Mouse (Mus musculus) ovary, postnatal 14 days (tissue): Measurements from ENCODE around the gene Mon1a.

Experiments
- DNase-seq: peaks from one replicate; pipeline ENCODE4 v3.0.0; 2022; ENCODE audit warnings: low spot score

The Mon1a gene

DNA sequence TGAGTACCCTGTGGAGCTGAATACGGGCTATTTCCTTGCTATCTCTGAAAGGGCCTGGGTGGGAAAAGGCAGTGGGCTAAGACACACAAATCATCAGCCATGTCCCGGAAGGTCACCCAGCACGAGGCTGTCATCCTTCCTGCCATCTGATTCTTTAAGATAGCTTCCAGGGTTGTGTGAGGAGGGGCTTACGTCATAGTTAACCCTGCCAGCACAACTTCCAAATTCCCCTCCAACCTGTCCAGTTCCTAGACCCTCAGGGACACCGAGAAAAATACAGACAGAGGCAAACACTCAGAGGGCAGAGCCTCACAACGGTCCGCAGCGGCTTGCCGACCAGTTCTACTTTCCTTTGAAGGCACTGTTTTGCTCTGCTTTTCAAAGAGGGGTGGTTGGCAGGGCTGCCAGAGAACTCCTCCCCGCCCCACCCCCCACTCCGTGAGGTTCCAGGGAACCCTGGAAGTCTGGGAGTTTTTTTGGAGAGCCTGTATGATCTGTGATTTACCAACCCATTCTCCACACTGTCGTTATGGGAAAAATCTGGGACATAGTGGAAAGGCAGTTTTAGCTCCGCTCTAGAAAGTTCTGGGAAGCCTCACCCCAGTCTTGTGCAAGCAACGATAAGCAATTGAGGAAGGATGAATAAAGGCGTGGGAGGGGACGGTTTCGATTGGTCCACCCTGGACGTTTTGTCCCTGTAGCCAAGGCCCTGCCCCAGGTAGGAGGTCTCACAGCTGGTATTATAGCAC is 20.6 kb downstream of the Mon1a start:
- no peak for DNase-seq

DNA sequence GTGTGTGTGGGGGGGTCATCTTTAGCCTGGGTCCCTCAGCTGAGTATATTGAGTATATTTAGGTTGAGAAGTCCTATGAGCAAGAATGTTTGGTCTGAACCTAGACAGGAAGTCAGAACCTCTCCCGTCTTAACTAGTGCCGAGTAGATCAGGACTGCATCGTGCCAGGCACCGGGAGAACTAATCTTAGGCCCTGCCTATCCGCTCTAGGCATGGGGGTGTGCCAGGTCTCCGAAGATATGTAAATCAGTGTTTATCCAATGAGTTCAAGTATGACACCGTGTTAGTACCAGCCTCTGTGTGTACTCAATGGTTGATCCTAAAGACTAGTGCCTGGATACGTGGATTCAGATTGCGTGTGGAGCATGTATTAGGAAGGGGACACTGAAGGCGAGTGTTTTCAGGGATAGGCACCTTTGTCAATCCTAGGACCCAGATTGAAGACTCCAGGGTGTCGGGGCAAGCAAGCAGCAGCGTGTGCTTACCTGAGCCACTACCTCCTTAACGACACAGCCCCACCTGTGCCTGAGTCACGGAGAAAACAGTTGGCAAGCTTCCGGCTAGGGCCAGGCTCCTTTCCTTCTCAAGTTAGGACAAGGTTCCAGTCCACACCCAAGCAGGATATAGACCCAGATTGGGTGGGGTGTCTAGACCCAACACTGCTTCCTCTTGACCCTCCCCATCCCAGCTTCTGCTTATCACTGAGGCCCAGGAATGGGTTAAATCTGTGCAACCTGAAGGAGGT is 22.2 kb downstream of the Mon1a start:
- DNase-seq = no peak

DNA sequence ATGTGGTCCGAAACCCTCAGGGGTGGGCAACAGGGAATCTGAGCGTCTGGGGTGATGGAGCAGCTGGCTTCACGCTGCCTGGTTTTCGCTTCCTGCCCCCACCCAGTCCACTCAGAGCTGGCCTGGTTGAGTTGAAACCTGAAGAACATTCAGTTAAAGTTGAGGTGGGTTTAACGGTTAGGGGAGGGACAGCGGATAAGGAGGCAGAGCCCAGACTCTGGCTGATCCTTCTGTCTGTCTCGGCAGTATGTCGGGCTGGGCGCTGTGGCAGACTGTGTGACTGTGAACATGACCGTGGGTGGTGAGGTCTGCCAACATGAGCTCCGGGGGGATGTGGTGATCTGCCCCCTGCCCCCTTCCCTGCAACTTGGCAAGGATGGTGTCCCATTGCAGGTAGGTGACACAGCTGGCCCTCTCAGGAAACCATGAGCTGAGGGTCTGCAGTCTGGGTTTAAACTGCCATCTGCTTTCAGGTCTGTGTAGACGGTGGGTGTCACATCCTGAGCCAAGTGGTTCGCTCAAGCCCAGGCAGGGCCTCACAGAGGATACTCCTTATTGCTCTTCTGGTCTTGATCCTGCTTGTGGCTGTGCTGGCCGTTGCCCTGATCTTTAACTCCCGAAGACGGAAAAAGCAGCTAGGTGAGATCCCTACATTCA is 26.9 kb downstream of the Mon1a start:
- no peak for DNase-seq

DNA sequence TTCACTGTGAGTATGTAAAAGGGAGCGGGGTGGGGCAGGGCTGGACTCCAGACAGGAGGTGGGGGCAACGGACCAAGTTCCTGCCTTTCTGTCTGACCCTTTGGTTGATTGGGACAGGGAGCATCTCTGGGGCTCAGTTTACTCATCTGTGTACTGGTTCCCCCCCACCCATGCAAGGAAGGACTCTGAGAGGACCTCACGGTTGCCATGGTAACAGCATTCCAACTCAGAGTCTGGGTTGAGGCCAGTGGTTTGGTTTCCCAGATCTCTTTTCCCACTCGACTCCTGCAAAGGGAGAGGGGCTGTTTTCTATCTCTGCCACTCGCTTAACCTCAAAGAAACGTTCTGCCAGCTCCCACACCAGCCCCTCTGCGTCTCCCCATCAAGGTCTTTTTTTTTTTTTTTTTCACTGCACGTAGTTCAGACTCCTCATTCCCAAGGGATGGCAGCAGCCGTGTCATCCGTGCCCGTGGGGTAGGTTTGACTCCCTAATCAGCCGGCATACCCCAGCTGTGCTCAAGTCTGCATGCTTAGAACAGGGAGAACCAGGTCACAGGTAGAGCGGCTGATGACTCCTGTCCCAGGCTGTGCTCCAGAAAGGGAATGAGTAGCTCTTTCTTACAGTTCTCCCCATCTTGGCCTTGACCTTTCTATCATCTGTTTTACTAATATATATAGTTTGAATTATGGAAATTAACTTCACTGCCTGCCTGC is 30.1 kb downstream of the Mon1a start:
- DNase-seq = no peak

DNA sequence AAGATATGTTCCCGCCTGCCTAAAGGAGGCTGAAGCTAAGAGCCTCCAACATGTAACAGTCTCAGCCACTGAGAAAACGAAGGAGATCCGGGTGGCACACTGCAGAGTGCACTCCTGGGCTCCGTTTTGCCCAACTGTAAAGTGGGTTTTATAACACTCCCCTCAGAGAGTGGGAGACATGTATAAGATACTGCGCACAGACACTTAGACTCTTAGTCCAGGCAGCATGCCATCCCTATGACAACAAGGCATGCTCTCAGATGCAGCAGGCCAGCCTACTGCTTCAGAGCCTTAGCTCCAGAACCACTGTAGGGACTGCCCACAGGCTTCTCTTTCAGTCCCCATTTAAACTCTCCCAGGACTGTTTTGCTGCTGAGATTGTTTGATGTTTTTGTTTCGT is 30.9 kb downstream of the Mon1a start:
- DNase-seq = no peak

DNA sequence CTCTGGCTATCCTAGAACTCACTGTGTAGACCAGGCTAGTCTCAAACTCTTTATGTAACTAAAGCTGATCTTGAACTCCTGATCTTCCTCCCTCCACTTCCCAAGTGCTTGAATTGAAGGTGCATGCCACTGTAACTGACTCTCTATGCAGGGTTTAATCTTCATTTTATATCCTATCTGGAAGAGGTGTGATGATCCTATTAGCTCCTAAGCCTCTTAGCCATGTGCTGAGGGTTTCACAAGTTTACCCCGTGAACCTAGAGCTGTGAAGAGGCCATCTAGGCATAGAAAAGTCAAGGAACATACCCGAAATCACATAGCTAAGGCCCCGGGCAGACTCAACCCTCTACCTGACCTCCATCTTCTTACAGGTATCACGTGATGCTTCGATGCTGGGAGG is 31.5 kb downstream of the Mon1a start:
- no peak for DNase-seq

DNA sequence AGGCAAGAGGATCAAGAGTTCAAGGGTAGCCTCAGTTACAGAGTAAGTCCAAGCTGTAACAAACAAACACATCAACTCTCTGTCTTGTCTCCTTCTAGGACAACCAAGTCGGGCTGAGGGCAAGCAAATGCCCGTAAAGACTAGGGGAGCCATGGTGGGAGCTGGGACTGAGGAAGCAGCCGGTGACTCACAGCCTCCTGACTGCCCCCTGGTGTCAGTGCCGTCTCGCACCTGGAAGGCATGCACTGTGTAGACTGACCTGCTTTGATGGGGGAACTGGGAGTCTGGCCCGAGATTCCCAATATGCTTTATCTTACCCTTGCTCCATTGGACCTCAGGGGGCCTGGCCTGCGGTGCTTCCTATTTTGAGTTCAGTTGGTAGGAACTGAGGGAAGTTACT is 35.1 kb downstream of the Mon1a start:
- no peak for DNase-seq

DNA sequence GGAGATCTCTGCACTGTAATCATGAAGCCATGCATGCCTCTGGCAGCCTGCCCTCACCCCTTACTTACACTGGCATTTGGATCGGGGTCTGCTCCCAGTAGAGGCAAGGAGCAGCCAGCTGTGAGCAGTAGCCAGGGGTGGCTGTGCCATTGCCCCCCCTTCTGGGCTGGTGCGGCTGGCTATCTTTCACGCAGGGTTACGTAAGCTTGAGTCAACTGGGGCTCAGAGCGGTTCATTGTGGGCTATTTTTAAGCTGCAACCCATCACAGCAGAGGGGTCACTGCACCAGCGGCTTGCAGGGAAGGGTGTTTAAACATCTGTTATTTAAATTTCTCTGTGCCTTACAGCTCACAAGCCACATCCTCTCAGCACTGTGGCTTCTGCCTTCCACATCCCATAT is 36.0 kb downstream of the Mon1a start:
- no peak for DNase-seq

DNA sequence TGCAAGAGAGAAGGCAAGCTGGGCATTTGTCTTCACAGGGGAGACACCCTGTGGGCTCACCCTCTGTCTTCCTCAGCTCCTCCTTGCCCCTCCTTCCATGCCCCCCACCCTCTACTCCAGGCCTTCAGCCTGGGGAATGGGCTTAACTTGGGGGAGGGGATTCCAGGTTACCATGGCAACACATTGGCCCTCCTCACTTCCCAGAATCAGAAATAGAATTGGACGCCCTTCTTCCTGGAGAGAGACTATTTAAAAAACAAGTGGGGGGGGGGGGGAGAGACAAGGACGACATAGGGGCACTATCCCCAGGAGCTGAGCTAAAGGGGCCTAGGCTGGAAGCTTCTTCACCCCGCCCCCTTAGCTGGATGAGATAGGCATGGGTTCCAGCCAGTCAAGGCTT is 37.3 kb downstream of the Mon1a start:
- no peak for DNase-seq

DNA sequence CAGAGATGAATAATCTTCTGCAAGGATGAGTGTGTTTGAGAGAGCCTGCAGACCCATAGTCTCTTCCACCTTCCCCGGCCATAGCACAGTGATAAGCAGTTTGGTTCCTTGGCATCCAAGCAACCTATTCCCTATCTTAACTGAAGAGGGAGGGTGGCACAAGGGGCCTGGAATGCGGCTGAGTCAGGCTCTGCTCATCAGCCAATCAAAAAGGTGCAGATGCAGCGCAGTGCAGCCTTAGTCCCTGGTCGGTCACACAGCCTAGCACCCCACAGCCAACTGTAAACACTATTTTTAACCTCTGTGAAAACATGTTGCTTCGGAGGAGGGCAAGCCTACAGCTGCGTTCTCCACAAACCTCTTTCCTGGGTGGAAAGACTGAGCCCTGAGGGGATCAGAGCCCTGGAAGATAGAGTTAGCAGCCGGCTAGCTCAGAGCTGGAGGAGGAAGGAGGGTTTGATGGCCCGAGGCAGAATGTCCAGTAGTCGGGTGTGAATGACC is 39.0 kb downstream of the Mon1a start:
- DNase-seq = no peak

DNA sequence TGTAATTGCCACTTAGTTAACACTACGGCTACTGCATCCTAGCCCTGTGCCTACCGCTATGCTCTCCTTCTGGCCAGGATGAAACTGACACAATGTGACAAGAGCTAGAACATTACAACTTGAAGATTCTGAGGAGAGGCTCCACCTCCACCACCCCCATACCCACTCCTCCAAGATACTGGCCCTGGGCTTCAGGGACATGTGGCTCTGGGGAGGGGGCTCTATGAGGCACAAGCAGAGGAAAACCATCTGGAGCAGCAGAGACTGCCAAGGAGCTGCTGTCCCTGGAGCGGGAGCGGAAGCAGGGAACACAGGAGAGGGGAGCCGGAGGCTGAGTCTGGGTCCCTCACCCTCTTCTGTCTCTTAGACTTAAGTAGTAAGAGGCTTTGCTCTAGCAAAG is 39.8 kb downstream of the Mon1a start:
- DNase-seq = no peak

DNA sequence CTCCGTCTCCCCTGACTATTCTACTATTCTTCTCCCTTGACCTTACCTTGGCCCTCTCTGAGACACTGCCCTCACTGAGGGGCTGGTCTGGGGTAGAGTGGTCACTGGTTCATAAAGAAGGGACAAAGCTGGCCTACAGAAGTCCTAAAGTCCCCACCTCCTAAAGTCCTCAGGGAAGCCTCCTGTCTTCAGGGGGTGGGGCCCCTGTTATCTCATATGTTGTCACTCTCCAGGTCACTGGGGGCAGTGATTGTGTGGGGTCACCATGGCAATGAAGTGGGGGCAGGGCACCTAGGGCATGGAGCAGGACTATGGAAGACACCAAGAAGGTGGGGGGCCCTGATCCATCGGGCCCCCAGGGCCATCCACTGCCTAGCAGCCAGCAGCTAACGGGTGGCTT is 40.2 kb downstream of the Mon1a start, which contains the start of gene Actl11:
Gene Actl11, plus strand, starts transcription at position 301 of the 400 bp plus-strand sequence.
- DNase-seq = no peak

DNA sequence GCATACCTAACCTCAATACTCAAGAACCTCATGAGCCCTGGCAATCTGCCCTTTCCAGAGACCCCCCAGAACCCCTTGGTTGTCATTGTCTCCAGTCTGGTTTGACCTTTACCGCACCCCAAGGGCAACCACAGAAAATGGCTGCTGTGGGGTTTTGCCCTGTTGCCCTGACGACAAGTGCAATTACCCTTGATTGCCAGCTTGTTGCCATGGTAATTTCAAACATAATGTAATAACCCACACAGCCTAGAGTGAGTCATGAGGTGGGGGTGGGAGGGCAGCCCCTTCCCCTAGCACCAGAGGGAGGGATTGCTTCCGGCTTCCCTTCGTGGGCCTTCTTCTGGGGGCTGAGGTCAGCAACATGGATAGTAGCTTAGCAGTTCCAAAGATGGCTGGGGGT is 44.3 kb downstream of the Mon1a start:
- no peak for DNase-seq

DNA sequence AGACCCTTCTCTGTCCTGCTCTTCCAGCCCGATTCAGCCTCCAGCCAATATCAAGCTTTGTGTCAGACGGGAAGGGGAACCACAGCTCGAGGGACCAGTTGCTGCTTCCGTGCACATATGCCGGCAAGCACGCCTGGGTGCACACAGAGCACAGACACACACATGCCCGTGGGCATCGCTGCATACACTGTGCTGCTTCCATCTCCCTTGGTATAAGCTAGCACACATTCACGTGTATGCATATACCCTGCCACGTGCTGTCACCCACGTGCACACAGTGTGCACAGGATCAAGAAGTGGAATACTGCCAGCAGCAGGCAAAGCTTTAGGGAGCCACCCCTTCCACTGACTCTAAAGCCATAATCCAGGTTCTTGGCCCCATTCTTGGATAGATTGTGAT is 46.2 kb downstream of the Mon1a start:
- no peak for DNase-seq

DNA sequence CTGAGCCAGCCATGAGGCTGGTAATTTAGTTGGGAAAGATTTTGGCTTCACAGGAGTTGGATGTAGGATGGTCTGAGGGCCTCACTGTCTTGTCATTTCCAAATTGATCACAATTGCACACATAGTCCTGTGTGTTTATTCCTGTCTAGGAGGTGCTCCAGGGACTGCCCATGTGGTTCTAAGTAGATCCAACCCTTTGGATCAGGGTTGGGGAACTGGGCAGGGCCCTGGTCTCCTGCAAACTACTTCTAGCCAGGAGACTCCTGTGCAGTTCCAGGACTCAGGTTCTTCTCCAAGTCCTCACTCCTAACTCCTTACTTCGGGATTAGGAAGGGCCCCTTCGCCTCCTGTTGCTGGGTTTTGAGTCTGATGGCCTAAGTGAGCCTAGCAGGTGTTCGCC is 47.4 kb downstream of the Mon1a start, which contains the start of gene Camkv:
Gene Camkv, plus strand, starts transcription at position 301 of the 400 bp plus-strand sequence.
- DNase-seq = no peak

DNA sequence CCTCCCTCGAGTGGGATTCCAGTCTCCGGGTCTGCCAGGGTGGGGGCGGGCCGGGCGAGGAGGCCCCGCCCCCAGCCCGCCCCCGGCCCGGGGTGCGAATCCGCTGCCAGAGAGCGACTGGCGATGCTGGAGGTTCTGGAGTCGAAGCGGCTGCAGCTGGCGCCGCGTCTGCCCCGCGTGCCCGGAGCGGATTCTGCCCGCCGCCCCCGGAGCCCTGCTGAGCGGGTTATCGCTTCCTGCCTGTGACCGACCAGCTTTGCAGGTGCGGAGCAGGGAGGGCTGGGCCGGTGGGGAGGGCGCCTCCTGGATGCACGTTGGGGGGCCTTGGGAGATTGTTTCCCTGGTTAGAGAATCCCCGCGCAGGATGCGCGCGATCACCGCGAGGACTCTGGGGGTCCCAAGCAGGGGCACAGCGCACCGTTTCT is 47.9 kb downstream of the Mon1a start:
- DNase-seq = no peak

DNA sequence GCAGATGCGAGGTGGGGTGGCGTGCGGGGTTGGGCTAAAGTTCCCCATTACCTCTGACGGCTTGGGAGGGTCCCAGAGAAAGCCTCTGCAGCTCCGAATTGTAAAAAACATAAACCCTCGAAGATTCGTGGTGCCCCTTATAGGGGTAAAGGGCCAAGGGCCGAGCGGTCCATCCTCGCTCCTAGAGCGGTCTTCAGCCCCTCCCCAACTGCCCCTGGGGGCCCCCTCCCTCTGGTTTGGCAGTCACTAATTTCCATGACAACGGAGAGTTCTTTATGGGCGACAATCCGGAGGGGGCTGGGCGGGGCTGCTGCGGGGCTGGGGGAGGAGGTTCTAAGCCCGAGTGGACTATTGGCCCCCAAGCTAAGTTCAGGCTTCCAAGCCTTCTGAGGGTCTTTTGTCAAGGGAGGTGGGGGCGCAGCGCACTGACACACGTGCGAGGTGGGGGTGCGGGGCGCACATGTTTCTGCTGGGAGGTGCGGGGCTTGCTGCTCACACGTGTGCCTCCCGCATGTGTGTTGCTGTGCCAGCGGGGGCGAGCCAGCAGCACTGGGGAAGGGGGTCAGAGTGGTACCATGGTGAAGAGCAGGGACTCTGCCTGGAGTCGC is 48.4 kb downstream of the Mon1a start:
- DNase-seq = no peak

DNA sequence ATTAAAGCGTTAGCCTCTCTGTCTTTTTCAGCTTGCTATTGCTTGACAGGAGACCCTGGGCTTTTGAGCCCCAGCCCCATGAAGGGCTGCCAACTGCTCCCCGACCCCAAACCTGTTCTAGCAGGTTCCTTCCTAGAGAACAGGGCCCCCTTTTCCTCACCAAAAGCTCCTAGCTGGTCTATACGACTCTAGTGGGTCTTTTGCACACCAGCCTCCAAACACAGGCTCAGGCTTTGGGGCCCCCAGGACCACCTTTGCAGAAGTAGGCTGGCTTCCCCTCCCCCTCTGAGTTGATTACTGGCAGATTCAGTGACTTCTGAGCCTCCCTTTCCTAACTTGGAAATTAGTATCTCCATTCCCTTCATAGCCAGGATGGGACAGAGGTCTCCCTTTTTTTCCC is 48.9 kb downstream of the Mon1a start:
- DNase-seq = no peak

DNA sequence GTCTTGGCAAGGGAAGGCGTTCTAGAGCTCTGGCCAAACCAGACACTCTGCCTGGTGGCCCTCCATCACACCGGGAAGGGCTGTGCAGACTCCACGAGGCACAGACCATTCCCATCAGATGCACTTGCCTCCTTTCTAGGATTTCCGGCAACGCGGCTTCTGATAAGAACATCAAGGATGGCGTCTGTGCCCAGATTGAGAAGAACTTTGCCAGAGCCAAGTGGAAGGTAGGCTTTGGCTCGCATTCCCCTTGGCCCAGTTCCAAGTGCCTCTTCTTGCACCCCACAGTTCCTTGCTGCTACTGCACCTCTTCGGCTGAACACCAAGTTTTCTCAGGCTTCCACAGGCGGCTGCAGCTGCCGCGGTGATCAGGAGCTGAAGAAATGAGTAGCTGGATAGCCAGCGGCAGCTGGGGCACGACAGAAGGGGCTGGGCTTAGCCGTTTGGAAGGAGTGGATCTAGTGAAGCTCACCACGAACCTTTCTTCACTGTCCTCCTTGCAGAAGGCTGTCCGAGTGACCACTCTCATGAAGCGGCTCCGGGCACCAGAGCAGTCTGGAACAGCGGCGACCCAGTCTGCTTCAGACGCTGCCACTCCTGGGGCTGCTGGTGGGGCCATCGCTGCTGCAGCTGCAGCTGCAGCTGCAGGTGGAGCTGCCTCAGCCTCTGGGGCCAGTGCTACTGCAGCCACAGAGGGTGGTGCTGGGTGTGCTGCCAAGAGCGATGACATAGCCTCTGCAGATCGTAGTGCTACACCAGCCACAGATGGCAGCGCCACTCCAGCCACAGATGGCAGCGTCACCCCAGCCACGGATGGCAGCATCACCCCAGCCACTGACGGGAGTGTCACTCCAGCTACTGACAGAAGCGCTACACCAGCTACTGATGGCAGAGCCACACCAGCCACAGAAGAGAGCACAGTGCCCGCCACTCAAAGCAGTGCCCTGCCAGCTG is 59.6 kb downstream of the Mon1a start:
- no peak for DNase-seq

DNA sequence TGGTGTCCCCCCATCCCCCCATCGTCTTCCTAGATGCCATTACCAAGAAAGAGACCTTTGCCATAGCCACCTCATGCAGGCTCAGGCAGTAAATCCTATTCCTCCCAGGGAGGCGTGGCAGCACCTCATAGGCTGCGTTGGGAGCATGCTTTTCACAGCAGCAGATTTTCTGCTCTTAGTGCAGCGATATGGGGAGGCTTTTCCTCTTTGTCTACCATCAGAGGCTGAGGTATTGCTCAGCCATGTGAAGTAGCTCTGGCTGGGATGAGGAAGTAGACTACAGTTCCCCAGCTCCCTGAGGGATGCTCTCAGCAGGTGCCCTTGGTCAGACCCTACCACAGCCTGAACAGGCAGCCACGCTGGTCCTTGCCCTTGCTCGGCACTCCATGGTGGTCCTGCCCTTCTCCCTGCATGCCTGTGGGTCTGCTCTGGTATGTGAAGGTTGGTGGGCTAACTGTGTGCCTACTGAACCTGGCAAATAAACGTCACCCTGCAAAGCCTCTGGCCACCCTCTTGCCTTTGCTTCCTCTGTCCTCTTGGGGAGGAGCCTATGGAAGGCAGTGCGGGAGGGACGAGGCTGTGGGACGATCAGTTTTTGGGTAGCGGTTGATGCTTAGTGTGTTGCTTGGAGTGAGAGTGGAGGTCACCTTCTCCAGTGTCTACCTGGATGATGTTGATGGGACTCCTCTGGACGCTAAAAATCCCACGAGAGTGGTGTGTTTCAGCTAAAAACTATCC is 61.4 kb downstream of the Mon1a start:
- DNase-seq = no peak
